Mouse (Mus musculus) forebrain, embryonic 15.5 days (tissue): ENCODE results near the gene Ccin. TPM values are rescaled to one million over a fixed set of nuclear protein-coding genes. Genes with fewer than 3 reads are reported as not detected.

Experiments
- ATAC-seq: fragments of 200-750 bp; cut with Nextera tagmentation; replicated peaks from 2 replicates; pipeline ENCODE4 v1.8.0; 2017; ENCODE audit warnings: mild to moderate bottlenecking, moderate TSS enrichment, moderate library complexity
- H3K27ac ChIP-seq: fragments of 300-500 bp; sonication (generic); replicated peaks from 2 replicates; pipeline ENCODE4 v1.5.1; 2015; ENCODE audit warnings: mild to moderate bottlenecking, inconsistent platforms
- H3K27me3 ChIP-seq: fragments of 300-500 bp; sonication (generic); 2 replicates; pipeline ENCODE4 v1.6.1; 2015; ENCODE audit warnings: inconsistent platforms
- H3K36me3 ChIP-seq: fragments of 300-500 bp; sonication (generic); 2 replicates; pipeline ENCODE4 v1.6.1; 2015; ENCODE audit warnings: mild to moderate bottlenecking, inconsistent platforms
- H3K4me1 ChIP-seq: fragments of 300-500 bp; sonication (generic); 2 replicates; pipeline ENCODE4 v1.6.1; 2015; ENCODE audit warnings: inconsistent platforms
- H3K4me2 ChIP-seq: fragments of 300-500 bp; sonication (generic); replicated peaks from 2 replicates; pipeline ENCODE4 v1.6.1; 2015; ENCODE audit warnings: mild to moderate bottlenecking, inconsistent platforms
- H3K4me3 ChIP-seq: fragments of 300-500 bp; sonication (generic); 2 replicates; pipeline ENCODE4 v1.5.1; 2015; ENCODE audit warnings: mild to moderate bottlenecking, inconsistent platforms
- H3K9ac ChIP-seq: fragments of 300-500 bp; sonication (generic); replicated peaks from 2 replicates; pipeline ENCODE4 v1.6.1; 2015; ENCODE audit warnings: mild to moderate bottlenecking, inconsistent platforms
- H3K9me3 ChIP-seq: fragments of 300-500 bp; sonication (generic); 2 replicates; pipeline ENCODE4 v1.6.1; 2016; ENCODE audit warnings: inconsistent platforms
- WGBS: fragments of 180-500 bp; shearing (Covaris S2); methylation state at CpG from one replicate; pipeline ENCODE4 v1.1.7; 2015; ENCODE audit warnings: mixed read lengths; 5-methylcytosine and 5-hydroxymethylcytosine counted together
- polyA plus RNA-seq: library from polyadenylated mRNA; unstranded; fragments of >200 nt; fragmentation: Nextera tagmentation; extraction: Ambion mirVana; gene quantifications from 2 replicates; pipeline ENCODE4 v1.2.1, GENCODE M21; 2015

Ccin gene
- not detected in 2 replicates for polyA plus RNA-seq

GRCm38 (mm10) chr4:43983181-43983580 is at the start of gene Ccin:
Gene Ccin, plus strand, starts transcription at chr4:43983483.
- ATAC-seq = no peak
- no peaks in the 10 kb centered on the region for H3K36me3 ChIP-seq
- peak within 1 kb of the TSS; percentile 67 for H3K4me2 ChIP-seq
- no peak within 1 kb of the TSS for H3K27ac ChIP-seq
- WGBS = 77% methylated on average over 11 of the region's 11 CpGs
- H3K4me1 ChIP-seq = peaks cover 28% of the 10 kb centered on the region
- H3K9me3 ChIP-seq = no peaks in the 10 kb centered on the region
- H3K4me3 ChIP-seq = peak within 1 kb of the TSS; percentile 37
- H3K27me3 ChIP-seq = no peaks in the 10 kb centered on the region
- peak within 1 kb of the TSS; percentile 49 for H3K9ac ChIP-seq

DNA sequence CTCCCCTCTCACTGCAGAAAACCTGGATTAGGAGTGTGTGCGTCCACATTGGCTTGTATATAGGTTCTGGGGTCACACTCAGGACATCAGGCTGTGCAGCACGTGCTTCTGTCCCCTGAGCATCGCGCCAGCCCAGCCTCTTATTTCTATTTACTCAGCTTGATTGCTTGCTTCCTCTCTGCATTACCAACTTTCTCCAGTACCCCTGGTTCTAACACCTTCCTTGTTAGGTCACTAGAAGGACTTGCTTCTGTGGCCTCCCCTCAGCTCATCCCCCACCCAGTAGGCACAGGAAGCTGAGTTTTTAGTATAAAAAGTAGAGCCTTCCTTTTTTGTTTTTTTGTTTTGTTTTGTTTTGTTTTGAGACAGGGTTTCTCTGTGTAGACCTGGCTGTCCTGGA is 47.1 kb upstream of the Ccin start:
- WGBS = 91% methylated on average over 4 of the region's 4 CpGs
- no peaks in the 10 kb centered on the region for H3K27me3 ChIP-seq
- H3K4me2 ChIP-seq = no peak overlapping the region
- ATAC-seq = no peak
- no peaks in the 10 kb centered on the region for H3K9me3 ChIP-seq
- H3K36me3 ChIP-seq = peaks cover 24% of the 10 kb centered on the region; the same call in 1 of the 2 replicates
- H3K4me1 ChIP-seq = no peaks in the 10 kb centered on the region
- H3K9ac ChIP-seq = no peak overlapping the region
- H3K27ac ChIP-seq = no peak overlapping the region
- H3K4me3 ChIP-seq = no peak overlapping the region

DNA sequence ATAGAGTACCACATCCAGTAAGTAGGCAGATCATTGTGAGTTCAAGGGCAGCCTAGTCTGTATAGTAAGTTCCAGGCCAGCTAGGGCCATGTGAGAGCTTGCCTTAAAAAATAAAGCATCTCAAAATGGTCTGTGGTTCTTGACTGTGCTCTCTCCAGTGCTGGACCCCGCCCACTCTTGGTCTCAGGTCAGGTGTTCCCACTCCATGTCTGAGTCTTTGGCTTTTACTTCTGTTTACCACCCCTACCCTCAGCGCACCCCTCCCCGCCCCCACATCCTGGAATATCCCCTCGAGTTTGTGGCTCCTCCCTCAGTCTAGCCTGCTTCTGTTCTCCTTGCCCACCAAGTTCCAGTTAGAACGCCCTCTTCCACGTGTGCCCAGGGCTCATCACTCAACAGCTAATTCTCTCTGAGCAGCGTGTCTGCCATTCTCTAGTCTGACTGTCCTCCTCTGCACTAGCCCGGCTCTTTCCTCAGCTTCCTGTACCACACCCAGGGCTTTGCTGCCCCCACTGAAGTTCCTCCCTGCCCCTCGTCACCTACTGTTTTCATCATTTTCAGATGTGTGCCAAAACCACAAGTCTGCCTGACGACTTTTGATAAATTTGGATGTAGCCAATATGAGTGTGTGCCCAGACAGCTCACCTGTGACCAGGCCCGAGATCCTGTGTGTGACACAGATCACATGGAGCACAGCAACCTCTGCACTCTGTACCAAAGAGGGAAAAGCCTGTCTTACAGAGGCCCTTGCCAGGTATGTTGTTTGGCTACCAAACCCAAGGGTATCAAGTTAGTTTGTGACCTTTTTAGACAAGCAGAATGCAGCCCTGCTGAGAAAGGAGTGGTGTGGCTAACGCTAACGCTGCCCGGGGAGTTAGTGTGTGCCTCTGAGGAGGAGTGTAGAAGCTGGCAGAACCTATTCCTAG is 46.3 kb upstream of the Ccin start:
- Histone ChIP-seq H3K27ac (no peak overlapping the region), H3K4me2 (no peak overlapping the region), H3K4me3 (no peak overlapping the region), H3K27me3 (no peaks in the 10 kb centered on the region), H3K4me1 (no peaks in the 10 kb centered on the region), H3K9me3 (no peaks in the 10 kb centered on the region), H3K36me3 (peaks cover 20% of the 10 kb centered on the region; the same call in 1 of the 2 replicates), H3K9ac (no peak overlapping the region)
- WGBS = 82% methylated on average over 14 of the region's 14 CpGs
- no peak for ATAC-seq

DNA sequence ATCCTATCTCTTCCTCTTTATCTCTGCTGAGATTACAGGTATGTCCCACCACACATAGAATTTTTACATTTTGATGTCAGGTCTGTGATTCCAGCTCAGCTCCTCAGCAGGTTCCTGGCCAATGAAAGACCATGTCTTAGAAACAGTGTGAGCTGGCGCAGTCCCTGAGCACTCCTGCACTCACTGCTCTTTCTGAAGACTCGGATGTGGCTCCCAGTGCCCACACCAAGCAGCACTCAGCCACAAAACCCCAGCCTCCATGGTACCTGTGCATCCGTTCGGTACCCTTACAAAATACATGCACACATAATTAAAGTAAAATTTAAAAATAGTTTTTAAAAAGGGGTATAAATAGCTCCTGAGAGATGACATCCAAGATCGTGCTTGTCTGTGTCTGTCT is 42.0 kb upstream of the Ccin start:
- no peaks in the 10 kb centered on the region for H3K4me1 ChIP-seq
- ATAC-seq = no peak
- 87% methylated on average over 5 of the region's 5 CpGs for WGBS
- no peak overlapping the region for H3K27ac ChIP-seq
- H3K9me3 ChIP-seq = no peaks in the 10 kb centered on the region
- no peak overlapping the region for H3K4me3 ChIP-seq
- no peak overlapping the region for H3K9ac ChIP-seq
- H3K36me3 ChIP-seq = peaks cover 22% of the 10 kb centered on the region; the same call in 1 of the 2 replicates
- no peaks in the 10 kb centered on the region for H3K27me3 ChIP-seq
- H3K4me2 ChIP-seq = no peak overlapping the region

GRCm38 (mm10) chr4:43942421-43942820 is 40.9 kb upstream of the Ccin start:
- Histone ChIP-seq H3K27me3 (no peaks in the 10 kb centered on the region), H3K4me3 (no peak overlapping the region), H3K4me2 (no peak overlapping the region), H3K9ac (no peak overlapping the region), H3K4me1 (no peaks in the 10 kb centered on the region), H3K9me3 (no peaks in the 10 kb centered on the region), H3K36me3 (peaks cover 20% of the 10 kb centered on the region; the same call in 1 of the 2 replicates), H3K27ac (no peak overlapping the region)
- no peak for ATAC-seq
- WGBS = 87% methylated on average over 8 of the region's 8 CpGs

DNA sequence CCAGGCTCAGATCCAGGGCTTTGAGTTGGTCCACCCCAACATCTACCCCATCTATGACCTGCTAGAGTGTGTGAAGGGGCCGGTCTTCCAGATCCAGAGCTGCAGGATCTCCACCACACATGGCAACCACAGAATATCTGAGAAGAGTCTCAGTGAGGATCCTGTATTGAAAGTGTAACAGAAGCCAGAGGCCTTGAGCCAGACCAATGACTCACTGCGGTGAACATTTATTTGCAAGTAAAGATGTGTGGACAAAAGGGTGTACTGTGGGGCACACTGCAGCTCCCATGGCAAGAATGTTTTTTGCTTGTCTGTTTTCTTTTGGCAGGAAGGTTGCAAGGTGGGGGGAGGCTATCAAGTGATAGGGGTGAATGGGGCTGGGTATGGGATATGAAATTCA is 35.7 kb upstream of the Ccin start:
- no peak for ATAC-seq
- Histone ChIP-seq H3K9ac (no peak overlapping the region), H3K4me3 (no peak overlapping the region), H3K27me3 (no peaks in the 10 kb centered on the region), H3K36me3 (peaks cover 2% of the 10 kb centered on the region; the same call in 1 of the 2 replicates), H3K27ac (no peak overlapping the region), H3K4me1 (no peaks in the 10 kb centered on the region), H3K4me2 (no peak overlapping the region), H3K9me3 (no peaks in the 10 kb centered on the region)
- 84% methylated on average over 2 of the region's 2 CpGs for WGBS

GRCm38 (mm10) chr4:43957292-43957845 is 25.9 kb upstream of the Ccin start, which contains the start of gene Glipr2:
Gene Glipr2, plus strand, starts transcription at chr4:43957401.
- WGBS = under 1% methylated on average over 45 of the region's 45 CpGs
- Histone ChIP-seq H3K27me3 (no peaks in the 10 kb centered on the region), H3K9me3 (no peaks in the 10 kb centered on the region), H3K36me3 (no peaks in the 10 kb centered on the region), H3K27ac (peak within 1 kb of the TSS; percentile 50), H3K4me2 (peak within 1 kb of the TSS; percentile 71), H3K4me3 (peak within 1 kb of the TSS; percentile 71), H3K9ac (peak within 1 kb of the TSS; percentile 63), H3K4me1 (peaks cover 15% of the 10 kb centered on the region)
- peak; percentile 88 for ATAC-seq

DNA sequence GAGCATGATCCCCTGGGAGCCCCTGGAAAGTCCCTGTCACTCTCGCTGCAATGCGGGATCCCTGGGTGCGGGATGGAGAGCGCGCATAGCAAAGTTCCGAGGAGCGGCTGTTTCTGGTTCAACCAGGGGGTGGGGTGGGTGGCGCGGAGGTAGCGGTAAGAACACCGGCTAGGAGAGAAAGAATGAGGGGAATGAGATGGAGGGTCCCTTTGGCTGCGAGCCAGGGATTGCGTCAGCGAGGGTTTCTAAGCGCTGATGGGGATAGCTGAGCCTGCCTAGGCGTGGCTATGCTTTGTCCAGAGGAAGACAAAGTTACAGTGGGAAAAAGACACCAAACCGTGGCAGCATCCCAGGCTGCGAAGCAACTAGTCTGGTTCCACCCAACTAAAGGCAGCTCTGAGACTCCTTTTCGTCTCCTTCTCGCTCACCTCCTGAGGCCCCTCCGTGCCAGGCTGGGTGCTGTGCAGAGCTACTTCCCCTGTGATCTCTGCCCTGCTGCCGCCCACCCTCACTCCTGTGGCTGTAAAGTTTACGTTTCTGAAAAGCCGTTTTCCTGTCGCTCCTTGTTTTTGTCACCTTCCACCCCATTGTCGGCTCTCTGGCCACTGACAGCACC is 25.3 kb upstream of the Ccin start:
- Histone ChIP-seq H3K4me2 (peak overlapping the region; percentile 71), H3K36me3 (no peaks in the 10 kb centered on the region), H3K4me1 (peaks cover 15% of the 10 kb centered on the region), H3K9me3 (no peaks in the 10 kb centered on the region), H3K4me3 (peak overlapping the region; percentile 71), H3K27me3 (no peaks in the 10 kb centered on the region), H3K9ac (peak overlapping the region; percentile 63), H3K27ac (peak overlapping the region; percentile 50)
- ATAC-seq = peak; percentile 87
- WGBS = under 1% methylated on average over 26 of the region's 26 CpGs

- no peaks in the 10 kb centered on the region for H3K27me3 ChIP-seq
- no peak overlapping the region for H3K4me2 ChIP-seq
- WGBS = 76% methylated on average over 9 of the region's 9 CpGs
These were observed 23.6 kb upstream of the Ccin start for GRCm38 (mm10) chr4:43959523-43960179.

DNA sequence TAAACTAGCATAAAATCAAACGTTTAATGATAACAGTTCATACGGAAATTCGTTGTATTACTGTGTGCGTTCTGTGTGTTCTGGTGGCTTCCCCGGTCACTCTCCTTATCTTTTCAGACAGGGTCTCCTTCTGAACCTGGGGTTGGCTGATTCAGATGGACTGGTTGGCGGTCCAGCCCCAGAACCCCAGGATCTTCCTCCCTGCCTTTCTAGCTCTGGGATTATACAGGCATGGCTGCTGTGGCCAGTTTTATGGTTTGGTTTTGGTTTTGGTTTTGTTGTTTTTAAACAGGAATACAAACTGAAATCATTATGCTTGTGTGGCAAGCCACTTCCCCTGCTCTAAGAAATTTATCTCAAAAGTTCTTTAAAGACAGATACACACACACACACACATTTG is 23.1 kb upstream of the Ccin start:
- H3K27me3 ChIP-seq = no peaks in the 10 kb centered on the region
- H3K9ac ChIP-seq = no peak overlapping the region
- no peak overlapping the region for H3K4me3 ChIP-seq
- H3K4me2 ChIP-seq = no peak overlapping the region
- no peak overlapping the region for H3K27ac ChIP-seq
- WGBS = 88% methylated on average over 6 of the region's 6 CpGs
- peaks cover 15% of the 10 kb centered on the region for H3K4me1 ChIP-seq
- no peaks in the 10 kb centered on the region for H3K36me3 ChIP-seq
- ATAC-seq = no peak
- no peaks in the 10 kb centered on the region for H3K9me3 ChIP-seq

More at GRCm38 (mm10) chr4:43959523-43960179, 23.6 kb upstream of the Ccin start:
- H3K27ac ChIP-seq = no peak overlapping the region
- H3K36me3 ChIP-seq = no peaks in the 10 kb centered on the region
- H3K9ac ChIP-seq = no peak overlapping the region
- ATAC-seq = no peak
- H3K4me3 ChIP-seq = no peak overlapping the region
- no peaks in the 10 kb centered on the region for H3K9me3 ChIP-seq
- H3K4me1 ChIP-seq = peaks cover 15% of the 10 kb centered on the region

DNA sequence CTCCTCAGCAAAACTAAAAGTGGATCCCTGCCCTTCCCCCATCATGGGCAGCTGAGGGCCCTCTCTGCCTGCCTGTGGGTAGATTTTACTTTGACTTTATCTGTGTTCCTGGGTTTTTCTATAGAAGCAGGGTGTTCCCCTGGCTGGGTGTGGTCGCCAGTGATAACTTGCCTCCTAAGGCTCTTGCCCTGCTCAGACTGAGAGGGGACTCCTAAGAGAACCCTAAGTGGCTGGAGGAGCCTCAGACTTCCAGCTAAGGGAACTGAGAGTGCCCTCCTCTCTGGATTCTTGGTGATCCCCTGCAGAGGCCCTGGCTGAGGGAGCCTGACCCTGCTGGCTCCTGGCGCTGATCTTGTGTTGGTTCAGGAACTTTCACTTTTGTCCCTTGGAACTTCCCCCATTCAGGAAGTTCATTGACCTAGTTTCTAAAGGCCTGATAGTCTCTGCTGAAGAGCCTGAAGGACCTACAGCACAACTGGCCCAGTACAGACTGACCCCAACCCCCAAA is 18.9 kb upstream of the Ccin start:
- Histone ChIP-seq H3K4me3 (no peak overlapping the region), H3K9ac (no peak overlapping the region), H3K36me3 (no peaks in the 10 kb centered on the region), H3K4me2 (no peak overlapping the region), H3K27ac (no peak overlapping the region), H3K4me1 (peaks cover 8% of the 10 kb centered on the region), H3K9me3 (no peaks in the 10 kb centered on the region), H3K27me3 (no peaks in the 10 kb centered on the region)
- no peak for ATAC-seq
- WGBS = 44% methylated on average over 2 of the region's 2 CpGs
